Mouse (Mus musculus) C2C12 (cell line): ENCODE measurements at regions not wholly inside any gene's neighbourhood (a gene's known extent, or its start where the extent isn't known, plus 50 kb on each side); places are given as distances from the start of the nearest gene placed in this dataset.

Experiments used
- H3K27me3 ChIP-seq: one replicate; pipeline ENCODE4 v1.6.1; 2011; ENCODE audit not compliant: control insufficient read depth, insufficient read depth, insufficient read length
- H3K36me3 ChIP-seq: one replicate; pipeline ENCODE4 v1.6.1; 2011; ENCODE audit not compliant: control insufficient read depth, insufficient read depth
- H3K4me3 ChIP-seq: one replicate; pipeline ENCODE4 v1.5.1; 2011; ENCODE audit warnings: mild to moderate bottlenecking, control low read depth; ENCODE audit not compliant: poor library complexity, insufficient read depth, severe bottlenecking
- H3K79me2 ChIP-seq: one replicate; pipeline ENCODE4 v1.6.1; 2011; ENCODE audit not compliant: control insufficient read depth, insufficient read depth
- H3K79me3 ChIP-seq: one replicate; pipeline ENCODE4 v1.6.1; 2011; ENCODE audit warnings: low read depth, control low read depth
- H3ac ChIP-seq: one replicate; pipeline ENCODE3; 2011; ENCODE audit warnings: low read depth; ENCODE audit not compliant: control insufficient read depth, insufficient read length
- CEBPB ChIP-seq: IDR thresholded peaks from one replicate; pipeline ENCODE4 v1.6.1; 2011; ENCODE audit warnings: low read depth, mild to moderate bottlenecking, control low read depth, moderate library complexity
- CTCF ChIP-seq: IDR thresholded peaks from one replicate; pipeline ENCODE4 v1.5.1; 2011; ENCODE audit not compliant: control insufficient read depth, insufficient read depth, insufficient read length
- FOSL1 ChIP-seq: IDR thresholded peaks from one replicate; pipeline ENCODE4 v1.8.0; 2011; ENCODE audit warnings: mild to moderate bottlenecking, low read length; ENCODE audit not compliant: poor library complexity, insufficient read depth, severe bottlenecking
- MAX ChIP-seq: IDR thresholded peaks from one replicate; pipeline ENCODE4 v1.6.1; 2011; ENCODE audit warnings: mild to moderate bottlenecking, control low read depth
- MYOD1 ChIP-seq: IDR thresholded peaks from one replicate; pipeline ENCODE4 v1.6.1; 2011; ENCODE audit warnings: low read depth; ENCODE audit not compliant: control insufficient read depth, insufficient read length
- MYOG ChIP-seq: IDR thresholded peaks from one replicate; pipeline ENCODE4 v1.6.1; 2011; ENCODE audit not compliant: control insufficient read depth, insufficient read length; ENCODE audit errors: extremely low read depth
- USF1 ChIP-seq: IDR thresholded peaks from one replicate; pipeline ENCODE4 v1.6.1; 2011; ENCODE audit warnings: low read depth, mild to moderate bottlenecking, control low read depth, moderate library complexity

DNA sequence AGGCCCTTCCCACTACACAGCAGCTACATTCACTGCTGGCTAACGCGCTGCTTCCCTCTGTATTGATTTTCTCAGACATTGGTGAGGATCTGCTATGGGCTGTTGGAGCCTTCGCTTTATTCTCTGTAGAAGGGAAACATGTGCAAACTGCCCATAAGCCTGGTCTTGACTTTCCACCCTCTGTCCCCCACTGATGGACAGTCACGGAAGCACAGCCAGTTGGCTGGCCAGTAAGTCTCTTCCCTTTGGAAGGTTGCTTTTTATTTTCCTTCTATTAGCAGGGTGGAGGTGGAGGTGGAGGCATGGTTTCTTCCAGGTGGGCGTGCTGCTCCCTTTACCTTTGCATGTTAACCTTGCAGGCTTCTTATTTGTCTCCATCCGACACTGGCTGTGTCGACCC, 51.1 kb upstream of the Osr1 start:
- Histone ChIP-seq H3K79me2 (no peaks in the 10 kb centered on the region), H3K4me3 (no peak overlapping the region), H3K36me3 (no peaks in the 10 kb centered on the region), H3K79me3 (no peaks in the 10 kb centered on the region), H3K27me3 (no peaks in the 10 kb centered on the region), H3ac (no peak overlapping the region)
- no peak for TF ChIP-seq USF1
- no peak for TF ChIP-seq MYOD1
- TF ChIP-seq MAX, result no peak
- no peak for TF ChIP-seq FOSL1
- no peak for TF ChIP-seq CEBPB
- TF ChIP-seq CTCF, result no peak
- no peak for TF ChIP-seq MYOG

DNA sequence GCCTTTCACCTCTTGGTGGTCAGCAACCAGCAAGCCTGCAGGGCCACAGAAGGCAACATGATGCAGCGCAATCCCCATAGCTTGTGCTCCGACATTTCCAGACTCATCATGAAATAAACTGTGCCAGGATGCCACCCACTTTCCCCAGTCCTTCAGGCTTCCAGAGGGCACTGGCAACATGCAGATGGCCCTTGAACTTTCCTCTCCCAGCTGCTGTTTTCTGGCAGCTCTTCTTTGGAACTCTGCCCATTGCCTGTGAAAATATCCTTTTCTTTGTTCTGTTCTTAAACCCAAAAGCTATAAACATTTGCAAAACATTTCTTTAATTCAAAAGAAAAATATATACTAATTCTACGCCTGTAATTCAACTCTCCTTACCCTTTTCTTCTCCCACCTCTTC, 50.6 kb upstream of the Osr1 start:
- Histone ChIP-seq H3K79me3 (no peaks in the 10 kb centered on the region), H3K27me3 (no peaks in the 10 kb centered on the region), H3K36me3 (no peaks in the 10 kb centered on the region), H3ac (no peak overlapping the region), H3K79me2 (no peaks in the 10 kb centered on the region), H3K4me3 (no peak overlapping the region)
- TF ChIP-seq MYOG (no peak), MAX (no peak), MYOD1 (no peak), FOSL1 (no peak), CTCF (no peak), CEBPB (no peak), USF1 (no peak)
